In the genomic region with DNA sequence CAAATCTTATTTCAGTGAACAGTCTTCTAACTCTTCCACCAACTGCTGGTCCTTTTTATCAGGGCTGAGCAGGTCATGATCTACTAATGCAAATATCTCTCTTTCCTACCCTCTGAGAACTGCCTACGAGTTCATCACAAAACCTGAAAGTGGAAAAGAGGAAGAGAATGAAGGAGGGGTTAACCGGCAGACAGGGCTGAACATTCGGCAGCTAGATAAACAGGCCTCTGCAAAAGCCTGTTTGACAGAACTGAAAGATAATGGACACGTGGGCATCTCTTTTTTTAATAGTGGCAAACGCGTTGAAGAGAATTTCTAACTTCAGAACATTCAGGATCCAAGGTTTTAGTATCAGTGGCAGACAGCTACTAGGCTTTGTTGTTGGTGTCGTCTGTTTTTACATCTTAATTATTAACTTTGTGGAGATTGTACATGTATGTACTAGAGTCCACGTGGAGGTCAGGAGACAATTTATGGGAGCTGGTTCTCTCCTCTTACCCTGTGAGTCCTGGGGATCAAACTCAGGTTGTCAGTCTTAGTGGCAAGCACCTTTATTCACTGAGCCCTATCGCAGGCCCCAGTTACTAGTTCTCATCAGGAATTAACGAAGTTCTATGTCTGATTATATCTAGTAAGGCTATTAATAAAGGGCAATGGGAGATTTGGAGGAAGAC, we compare ENCODE assay signal across 10 mouse cellular contexts. TPM values are rescaled to one million over a fixed set of nuclear protein-coding genes. Genes with fewer than 3 reads are reported as not detected.
DNase-seq lines count a peak whose midpoint lies in the region; ATAC-seq lines count a peak whose summit lies in the region.
"Had no signal": no experiment of that assay in that cellular context is flagged by ENCODE, and none has a peak within 500 bp of the region (broad histone marks: within the 10 kb centered on the region; RNA-seq: fewer than 3 reads in every experiment).

No protein-coding gene starts in this region.

- DNase-seq in midbrain, embryonic 10.5 days (ENCODE audit: low spot score): no peak
- DNase-seq in spleen, postnatal 36 days (ENCODE audit: low spot score in 2 of 2): peak; percentile 79 to 85
- no peak for DNase-seq in ovary, postnatal 10 days (ENCODE audit: low spot score)
- DNase-seq in cerebellum, postnatal 25 days: no peak
- DNase-seq in ovary, adult 18-20 months (ENCODE audit: low spot score): no peak
- DNase-seq: adrenal gland, adult 2 months had no signal

- H3K9ac ChIP-seq in midbrain, embryonic 12.5 days (replicated peaks): no peak overlapping the region; the same call in 1 of the 2 replicates
- peak overlapping the region; percentile 99 for H3K9ac ChIP-seq in liver, embryonic 12.5 days
- H3K9ac ChIP-seq: lung, embryonic 15.5 days had no signal

- H3K27ac ChIP-seq in midbrain, embryonic 12.5 days (replicated peaks): no peak overlapping the region
- H3K27ac ChIP-seq in midbrain, embryonic 10.5 days (replicated peaks): no peak overlapping the region
- H3K27ac ChIP-seq in liver, embryonic 12.5 days: peak overlapping the region; percentile 92
- H3K27ac ChIP-seq: lung, embryonic 15.5 days had no signal

- H3K36me3 ChIP-seq in midbrain, embryonic 12.5 days: no peaks in the 10 kb centered on the region
- H3K36me3 ChIP-seq in midbrain, embryonic 10.5 days: no peaks in the 10 kb centered on the region
- 0 out of 2 replicates have a peak, but pooled peaks cover 4% of the 10 kb centered on the region for H3K36me3 ChIP-seq in liver, embryonic 12.5 days
- H3K36me3 ChIP-seq: lung, embryonic 15.5 days had no signal

- no peak overlapping the region for H3K4me3 ChIP-seq in midbrain, embryonic 12.5 days
- H3K4me3 ChIP-seq in midbrain, embryonic 10.5 days: no peak overlapping the region
- peak overlapping the region; percentile 100 for H3K4me3 ChIP-seq in liver, embryonic 12.5 days
- H3K4me3 ChIP-seq: lung, embryonic 15.5 days had no signal

- no peaks in the 10 kb centered on the region for H3K9me3 ChIP-seq in midbrain, embryonic 12.5 days
- no peaks in the 10 kb centered on the region for H3K9me3 ChIP-seq in midbrain, embryonic 10.5 days (replicated peaks)
- no peaks in the 10 kb centered on the region for H3K9me3 ChIP-seq in liver, embryonic 12.5 days (replicated peaks)
- H3K9me3 ChIP-seq: lung, embryonic 15.5 days had no signal

- no peaks in the 10 kb centered on the region; the same call in 1 of the 2 replicates for H3K27me3 ChIP-seq in midbrain, embryonic 12.5 days
- H3K27me3 ChIP-seq in midbrain, embryonic 10.5 days (ENCODE audit: low read depth, poor library complexity, severe bottlenecking): no peaks in the 10 kb centered on the region
- H3K27me3 ChIP-seq in liver, embryonic 12.5 days (replicated peaks): no peaks in the 10 kb centered on the region
- H3K27me3 ChIP-seq: lung, embryonic 15.5 days had no signal

- H3K4me2 ChIP-seq in midbrain, embryonic 12.5 days (replicated peaks): 0 out of 2 replicates have a peak overlapping the region, but pooled peaks have one; percentile 96
- H3K4me2 ChIP-seq in liver, embryonic 12.5 days: peak overlapping the region; percentile 84

- H3K4me1 ChIP-seq in midbrain, embryonic 12.5 days: peaks cover 15% of the 10 kb centered on the region
- peaks cover 24% of the 10 kb centered on the region for H3K4me1 ChIP-seq in midbrain, embryonic 10.5 days
- H3K4me1 ChIP-seq in liver, embryonic 12.5 days: peaks cover 76% of the 10 kb centered on the region

- ATAC-seq in midbrain, embryonic 12.5 days (ENCODE audit: low FRiP score, low read depth): no peak
- ATAC-seq in erythroblast, adult 5-6 weeks (replicated peaks; ENCODE audit: low FRiP score, poor library complexity, severe bottlenecking): peak; percentile 35; the same call in 1 of the 2 replicates
- ATAC-seq in liver, embryonic 12.5 days: peak; percentile 71

- WGBS in midbrain, embryonic 12.5 days: 83% methylated on average over 10 of the region's 10 CpGs
- 81% methylated on average over 10 of the region's 10 CpGs for WGBS in midbrain, embryonic 10.5 days
- WGBS in liver, embryonic 12.5 days (ENCODE audit: insufficient replicate concordance): 7% methylated on average over 10 of the region's 10 CpGs

RNA-seq across cellular contexts. Expression of a gene that starts 2.3 kb away (rescaled TPM):
- 30.7 and 34.0 TPM in 2 replicates for polyA plus RNA-seq in midbrain, embryonic 12.5 days (2016; fragmentation: Nextera tagmentation; extraction: Ambion mirVana)
- 14.0 and 16.1 TPM in 2 replicates for polyA plus RNA-seq in midbrain, embryonic 10.5 days (2016; fragmentation: Nextera tagmentation; extraction: Ambion mirVana)
- 29.4 and 36.4 TPM in 2 replicates for total RNA-seq in erythroblast, adult 5-6 weeks (2015; ENCODE audit: low replicate concordance)
- 25.5 and 27.3 TPM in 2 replicates for total RNA-seq in erythroblast, adult 5-6 weeks (2017; ENCODE audit: low replicate concordance)
- 45.5 and 46.9 TPM in 2 replicates for polyA plus RNA-seq in liver, embryonic 12.5 days (2016; fragmentation: Nextera tagmentation; extraction: Ambion mirVana)

RNA-seq across cellular contexts. Expression of a gene that starts 24.5 kb away (rescaled TPM):
- polyA plus RNA-seq in midbrain, embryonic 12.5 days (2016; fragmentation: Nextera tagmentation; extraction: Ambion mirVana): 9.8 and 17.9 TPM in 2 replicates
- 1.4 and 3.7 TPM in 2 replicates for polyA plus RNA-seq in midbrain, embryonic 10.5 days (2016; fragmentation: Nextera tagmentation; extraction: Ambion mirVana)
- total RNA-seq in erythroblast, adult 5-6 weeks (2015; ENCODE audit: low replicate concordance): not detected in 2 replicates
- total RNA-seq in erythroblast, adult 5-6 weeks (2017; ENCODE audit: low replicate concordance): not detected in 2 replicates
- polyA plus RNA-seq in liver, embryonic 12.5 days (2016; fragmentation: Nextera tagmentation; extraction: Ambion mirVana): 2.7 and 3.7 TPM in 2 replicates

Comparison
In these comparisons a context has a peak if more than half of its experiments do, and no peak if none do; other contexts are left out.
1. DNase-seq: peak in spleen, postnatal 36 days (2 of 2); none in midbrain, embryonic 10.5 days (single experiment), ovary, postnatal 10 days (single experiment), cerebellum, postnatal 25 days (0 of 2) and ovary, adult 18-20 months (single experiment).